Mouse (Mus musculus): ENCODE results near the gene Clcn2. TPM values are rescaled to one million over a fixed set of nuclear protein-coding genes. Genes with fewer than 3 reads are reported as not detected.

Clcn2 gene
- polyA plus RNA-seq, 1 experiment from 2014 or later, result 4.3 TPM

Other genes with a start within 250 kb of the Clcn2 start
- 78.8 and 81.5 TPM in 2 replicates for gene Eif2b5, start 218.9 kb downstream of the Clcn2 start, polyA plus RNA-seq (2015; fragmentation: Nextera tagmentation; extraction: Ambion mirVana)
- 19.7 and 20.5 TPM in 2 replicates for gene Dvl3, start 200.8 kb downstream of the Clcn2 start, polyA plus RNA-seq (2015; fragmentation: Nextera tagmentation; extraction: Ambion mirVana)
- gene Ap2m1, start 182.3 kb downstream of the Clcn2 start, polyA plus RNA-seq (2015; fragmentation: Nextera tagmentation; extraction: Ambion mirVana), result 434 and 465 TPM in 2 replicates
- 42.5 and 44.0 TPM in 2 replicates for gene Abcf3, start 169.2 kb downstream of the Clcn2 start, polyA plus RNA-seq (2015; fragmentation: Nextera tagmentation; extraction: Ambion mirVana)
- gene Vwa5b2, start 128.3 kb downstream of the Clcn2 start, polyA plus RNA-seq (2015; fragmentation: Nextera tagmentation; extraction: Ambion mirVana), result 0.19 and 0.25 TPM in 2 replicates
- 20.6 and 21.1 TPM in 2 replicates for gene Eef1akmt4, start 106.2 kb downstream of the Clcn2 start, polyA plus RNA-seq (2015; fragmentation: Nextera tagmentation; extraction: Ambion mirVana)
- gene Gm49333, start 106.1 kb downstream of the Clcn2 start, polyA plus RNA-seq (2015; fragmentation: Nextera tagmentation; extraction: Ambion mirVana), result not detected in 2 replicates
- gene Alg3, start 106.0 kb downstream of the Clcn2 start, polyA plus RNA-seq (2015; fragmentation: Nextera tagmentation; extraction: Ambion mirVana), result 33.3 and 35.3 TPM in 2 replicates
- 0.37 and 0.48 TPM in 2 replicates for gene Camk2n2, start 96.5 kb downstream of the Clcn2 start, polyA plus RNA-seq (2015; fragmentation: Nextera tagmentation; extraction: Ambion mirVana)
- gene Ece2, start 87.9 kb downstream of the Clcn2 start, polyA plus RNA-seq (2015; fragmentation: Nextera tagmentation; extraction: Ambion mirVana), result 0.92 and 1.2 TPM in 2 replicates
- 245 TPM in 2 replicates for gene Psmd2, start 66.1 kb downstream of the Clcn2 start, polyA plus RNA-seq (2015; fragmentation: Nextera tagmentation; extraction: Ambion mirVana)
- gene Eif4g1, start 49.4 kb downstream of the Clcn2 start, polyA plus RNA-seq (2015; fragmentation: Nextera tagmentation; extraction: Ambion mirVana), result 129 TPM in 2 replicates
- gene Fam131a, start 24.5 kb downstream of the Clcn2 start, polyA plus RNA-seq (2015; fragmentation: Nextera tagmentation; extraction: Ambion mirVana), result 5.1 and 6.0 TPM in 2 replicates
- gene Polr2h, start 81 bp downstream of the Clcn2 start, polyA plus RNA-seq (2015; fragmentation: Nextera tagmentation; extraction: Ambion mirVana), result 52.6 and 56.2 TPM in 2 replicates
- 0.39 and 0.83 TPM in 2 replicates for gene Chrd, start 15.4 kb upstream of the Clcn2 start, polyA plus RNA-seq (2015; fragmentation: Nextera tagmentation; extraction: Ambion mirVana)
- gene Thpo, start 16.8 kb upstream of the Clcn2 start, polyA plus RNA-seq (2015; fragmentation: Nextera tagmentation; extraction: Ambion mirVana), result 0.11 and 0.25 TPM in 2 replicates

Measured in heart, embryonic 13.5 days (tissue).